Mouse (Mus musculus) erythroblast, embryonic 14.5 days (primary cell): ENCODE measurements around the gene Anapc1.

ENCODE experiments used
- GATA1 ChIP-seq: IDR thresholded peaks from 2 replicates; pipeline ENCODE4 v1.6.1; 2012; ENCODE audit warnings: low read length, inconsistent platforms, mixed read lengths
- TAL1 ChIP-seq: IDR thresholded peaks from 3 replicates; pipeline ENCODE4 v1.6.1; 2012; ENCODE audit warnings: low read length, inconsistent platforms, mixed read lengths

GRCm38 (mm10) chr2:128729141-128729540 lies 42.0 kb upstream of the Anapc1 start:
- no peak for TF ChIP-seq GATA1
- no peak for TF ChIP-seq TAL1
